Mouse (Mus musculus): ENCODE data around the gene Snai3. TPM values are rescaled to one million over a fixed set of nuclear protein-coding genes. Genes with fewer than 3 reads are reported as not detected.

Snai3 gene
- not detected in 2 replicates for polyA plus RNA-seq (2014; fragmentation: Nextera tagmentation; extraction: Ambion mirVana)

DNA sequence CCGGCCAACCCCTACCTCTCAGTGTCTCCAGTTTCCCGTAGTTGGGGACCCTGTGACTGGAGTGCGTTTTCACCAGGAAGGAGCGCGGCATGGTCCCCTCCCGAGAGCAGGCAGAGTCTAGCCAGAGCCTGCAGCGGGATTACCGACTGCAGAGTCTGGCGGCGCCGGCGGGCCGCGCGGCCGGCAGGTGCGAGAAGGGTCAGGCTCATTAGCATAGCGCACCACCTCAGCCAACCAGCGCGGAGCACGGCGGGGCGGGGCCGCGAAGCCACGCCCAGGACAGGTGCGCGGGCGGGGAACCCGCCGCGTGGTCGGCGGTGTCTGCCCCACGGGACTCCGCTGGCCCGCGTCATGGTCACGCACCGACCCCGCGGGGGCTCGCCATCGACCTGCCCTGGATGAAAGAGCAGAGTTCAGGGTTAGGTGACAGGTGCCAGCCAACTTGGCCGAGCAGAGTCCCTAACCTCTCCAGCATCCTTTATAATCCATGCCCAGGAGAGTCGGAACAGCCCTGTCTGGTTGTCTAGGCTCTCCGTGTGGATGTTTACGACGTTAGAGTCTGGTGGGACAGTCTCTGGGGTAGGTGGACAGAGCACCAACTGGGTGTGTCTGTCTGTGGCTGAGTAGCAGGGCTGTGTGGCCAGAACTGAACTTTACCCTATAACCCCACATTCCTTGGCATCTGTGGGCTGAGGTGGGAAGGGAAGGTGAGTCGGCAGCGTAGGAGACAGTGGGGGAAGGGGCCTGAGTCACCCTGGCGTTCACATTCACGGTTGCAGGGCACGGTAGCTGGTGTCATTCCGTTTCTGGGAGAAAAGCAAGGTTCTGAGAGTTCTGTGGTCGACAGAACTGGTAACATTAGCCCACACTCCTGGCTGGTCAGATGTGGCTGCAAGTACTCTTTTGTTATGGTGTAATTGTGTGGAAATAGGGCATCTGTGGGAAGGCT, at the start of gene Snai3:
TSS of gene Snai3 (minus strand) at position 210 of the 949 bp plus-strand sequence.
- Histone ChIP-seq H3K27ac (ENCODE audit: low read depth, low read length) (no peak within 1 kb of the TSS), H3K9me3 (ENCODE audit: control insufficient read depth, low read length) (no peaks in the 10 kb centered on the region), H3K4me3 (ENCODE audit: low read depth, low read length) (peak within 1 kb of the TSS; percentile 33), H3K36me3 (ENCODE audit: control insufficient read depth, insufficient read depth, low read length) (no peaks in the 10 kb centered on the region), H3K4me2 (ENCODE audit: low read depth, low read length) (peak within 1 kb of the TSS; percentile 58), H3K27me3 (ENCODE audit: control insufficient read depth, insufficient read depth, low read length) (peaks cover 20% of the 10 kb centered on the region), H3K4me1 (ENCODE audit: control insufficient read depth, insufficient read depth, low read length) (peaks cover 9% of the 10 kb centered on the region), H3K9ac (replicated peaks; ENCODE audit: low read depth, low read length) (no peak within 1 kb of the TSS)
- WGBS, result 2% methylated on average over 53 of the region's 56 CpGs
- ATAC-seq (ENCODE audit: low read depth), result 0 out of 2 replicates have a peak, but pooled peaks have one; percentile 31

- no peak overlapping the region for H3K4me2 ChIP-seq (ENCODE audit: low read depth, low read length)
- no peaks in the 10 kb centered on the region for H3K4me1 ChIP-seq (ENCODE audit: control insufficient read depth, insufficient read depth, low read length)
- no peak overlapping the region for H3K9ac ChIP-seq (replicated peaks; ENCODE audit: low read depth, low read length)
- no peaks in the 10 kb centered on the region for H3K27me3 ChIP-seq (ENCODE audit: control insufficient read depth, insufficient read depth, low read length)
- ATAC-seq (ENCODE audit: low read depth), result peak; percentile 51; the same call in 1 of the 2 replicates
- no peaks in the 10 kb centered on the region; the same call in 1 of the 2 replicates for H3K36me3 ChIP-seq (ENCODE audit: control insufficient read depth, insufficient read depth, low read length)
- no peaks in the 10 kb centered on the region for H3K9me3 ChIP-seq (ENCODE audit: control insufficient read depth, low read length)
- no peak overlapping the region for H3K4me3 ChIP-seq (ENCODE audit: low read depth, low read length)
- WGBS, result 36% methylated on average over 10 of the region's 10 CpGs
- H3K27ac ChIP-seq (ENCODE audit: low read depth, low read length), result no peak overlapping the region
Measured at GRCm38 (mm10) chr8:122500856-122501255, 40.3 kb upstream of the Snai3 start.

DNA sequence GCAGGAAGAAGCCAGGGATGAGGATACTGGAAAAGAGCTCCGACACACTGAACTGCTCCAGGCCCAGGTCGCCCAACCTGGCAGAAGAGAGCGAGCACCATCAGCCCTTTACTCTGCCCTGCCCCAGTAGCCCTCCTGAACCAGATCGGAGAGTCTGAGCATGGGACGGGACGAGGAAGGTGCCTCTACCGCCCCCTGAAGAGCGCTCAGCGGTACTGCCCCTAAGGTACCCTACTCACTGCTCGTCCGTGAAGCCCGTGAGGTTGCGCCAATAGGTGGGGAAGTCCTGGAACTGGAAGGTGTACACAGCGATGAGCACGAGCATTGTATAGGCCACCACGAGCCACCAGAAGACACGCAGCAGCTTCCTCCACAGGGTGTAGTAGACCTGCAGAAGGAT, 37.4 kb upstream of the Snai3 start:
- no peaks in the 10 kb centered on the region for H3K27me3 ChIP-seq (ENCODE audit: control insufficient read depth, insufficient read depth, low read length)
- H3K27ac ChIP-seq (ENCODE audit: low read depth, low read length), result no peak overlapping the region
- H3K4me1 ChIP-seq (ENCODE audit: control insufficient read depth, insufficient read depth, low read length), result no peaks in the 10 kb centered on the region
- H3K9ac ChIP-seq (replicated peaks; ENCODE audit: low read depth, low read length), result no peak overlapping the region
- no peak overlapping the region for H3K4me2 ChIP-seq (ENCODE audit: low read depth, low read length)
- H3K36me3 ChIP-seq (ENCODE audit: control insufficient read depth, insufficient read depth, low read length), result no peaks in the 10 kb centered on the region; the same call in 1 of the 2 replicates
- no peak for ATAC-seq (ENCODE audit: low read depth)
- H3K4me3 ChIP-seq (ENCODE audit: low read depth, low read length), result no peak overlapping the region
- 74% methylated on average over 17 of the region's 17 CpGs for WGBS
- H3K9me3 ChIP-seq (ENCODE audit: control insufficient read depth, low read length), result no peaks in the 10 kb centered on the region

GRCm38 (mm10) chr8:122497016-122497734, 36.6 kb upstream of the Snai3 start:
- H3K36me3 ChIP-seq (ENCODE audit: control insufficient read depth, insufficient read depth, low read length), result no peaks in the 10 kb centered on the region; the same call in 1 of the 2 replicates
- H3K27ac ChIP-seq (ENCODE audit: low read depth, low read length), result no peak overlapping the region
- H3K4me3 ChIP-seq (ENCODE audit: low read depth, low read length), result no peak overlapping the region
- no peak overlapping the region for H3K9ac ChIP-seq (replicated peaks; ENCODE audit: low read depth, low read length)
- WGBS, result 86% methylated on average over 12 of the region's 12 CpGs
- H3K9me3 ChIP-seq (ENCODE audit: control insufficient read depth, low read length), result no peaks in the 10 kb centered on the region
- H3K27me3 ChIP-seq (ENCODE audit: control insufficient read depth, insufficient read depth, low read length), result no peaks in the 10 kb centered on the region
- no peak for ATAC-seq (ENCODE audit: low read depth)
- no peaks in the 10 kb centered on the region for H3K4me1 ChIP-seq (ENCODE audit: control insufficient read depth, insufficient read depth, low read length)
- H3K4me2 ChIP-seq (ENCODE audit: low read depth, low read length), result no peak overlapping the region

DNA sequence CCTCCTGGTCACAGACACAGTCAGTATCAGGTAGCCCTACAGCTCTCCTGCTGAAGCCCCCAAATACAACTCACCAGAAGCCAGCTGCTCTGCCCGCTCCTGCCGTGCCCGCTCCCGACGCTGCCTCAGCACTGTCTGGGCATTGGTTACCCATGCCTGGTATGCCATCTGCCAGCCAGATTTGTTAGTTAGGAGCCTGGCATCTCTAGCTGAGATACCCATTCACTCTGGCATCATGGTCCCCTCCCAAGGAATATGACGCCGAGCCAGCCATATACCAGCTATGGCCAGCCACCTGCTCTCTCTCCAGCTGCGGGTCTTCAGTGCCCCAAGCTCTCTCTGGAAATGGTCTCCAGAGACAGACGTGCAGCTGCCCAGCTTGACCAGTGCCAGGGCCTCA, 27.9 kb upstream of the Snai3 start:
- no peaks in the 10 kb centered on the region for H3K27me3 ChIP-seq (ENCODE audit: control insufficient read depth, insufficient read depth, low read length)
- H3K36me3 ChIP-seq (ENCODE audit: control insufficient read depth, insufficient read depth, low read length), result peaks cover 7% of the 10 kb centered on the region; the same call in 1 of the 2 replicates
- no peak overlapping the region for H3K4me2 ChIP-seq (ENCODE audit: low read depth, low read length)
- no peaks in the 10 kb centered on the region for H3K4me1 ChIP-seq (ENCODE audit: control insufficient read depth, insufficient read depth, low read length)
- WGBS, result 93% methylated on average over 9 of the region's 9 CpGs
- no peak overlapping the region for H3K9ac ChIP-seq (replicated peaks; ENCODE audit: low read depth, low read length)
- H3K27ac ChIP-seq (ENCODE audit: low read depth, low read length), result no peak overlapping the region
- H3K4me3 ChIP-seq (ENCODE audit: low read depth, low read length), result no peak overlapping the region
- H3K9me3 ChIP-seq (ENCODE audit: control insufficient read depth, low read length), result no peaks in the 10 kb centered on the region
- no peak for ATAC-seq (ENCODE audit: low read depth)

DNA sequence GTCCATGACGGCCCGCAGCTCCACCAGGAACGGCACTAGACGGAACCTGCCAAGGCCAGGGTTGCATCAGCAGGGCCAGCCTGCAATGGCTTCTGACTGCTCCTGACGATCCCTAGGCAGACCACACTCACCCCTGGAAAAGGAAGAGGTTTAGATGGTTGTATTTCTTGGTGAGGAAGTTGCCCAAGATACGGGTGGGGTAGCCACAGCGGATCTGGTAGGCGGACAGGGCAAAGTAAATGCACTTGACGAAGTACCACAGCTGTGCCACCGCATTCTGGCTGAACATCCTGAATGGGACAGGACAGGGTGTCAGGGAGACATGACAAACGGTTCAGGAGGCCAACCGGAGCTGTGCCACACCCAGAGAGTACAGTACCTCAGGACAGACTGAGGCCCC, 24.3 kb upstream of the Snai3 start:
- no peak overlapping the region for H3K4me2 ChIP-seq (ENCODE audit: low read depth, low read length)
- no peak overlapping the region for H3K4me3 ChIP-seq (ENCODE audit: low read depth, low read length)
- no peaks in the 10 kb centered on the region for H3K4me1 ChIP-seq (ENCODE audit: control insufficient read depth, insufficient read depth, low read length)
- no peak overlapping the region for H3K9ac ChIP-seq (replicated peaks; ENCODE audit: low read depth, low read length)
- peaks cover 28% of the 10 kb centered on the region for H3K36me3 ChIP-seq (ENCODE audit: control insufficient read depth, insufficient read depth, low read length)
- H3K9me3 ChIP-seq (ENCODE audit: control insufficient read depth, low read length), result no peaks in the 10 kb centered on the region
- WGBS, result 94% methylated on average over 12 of the region's 12 CpGs
- H3K27ac ChIP-seq (ENCODE audit: low read depth, low read length), result no peak overlapping the region
- no peak for ATAC-seq (ENCODE audit: low read depth)
- no peaks in the 10 kb centered on the region for H3K27me3 ChIP-seq (ENCODE audit: control insufficient read depth, insufficient read depth, low read length)

GRCm38 (mm10) chr8:122483877-122484276, 23.3 kb upstream of the Snai3 start:
- no peaks in the 10 kb centered on the region for H3K9me3 ChIP-seq (ENCODE audit: control insufficient read depth, low read length)
- 95% methylated on average over 7 of the region's 7 CpGs for WGBS
- H3K27ac ChIP-seq (ENCODE audit: low read depth, low read length), result no peak overlapping the region
- H3K4me3 ChIP-seq (ENCODE audit: low read depth, low read length), result no peak overlapping the region
- H3K9ac ChIP-seq (replicated peaks; ENCODE audit: low read depth, low read length), result no peak overlapping the region
- H3K4me1 ChIP-seq (ENCODE audit: control insufficient read depth, insufficient read depth, low read length), result no peaks in the 10 kb centered on the region
- H3K27me3 ChIP-seq (ENCODE audit: control insufficient read depth, insufficient read depth, low read length), result no peaks in the 10 kb centered on the region
- ATAC-seq (ENCODE audit: low read depth), result no peak
- peaks cover 34% of the 10 kb centered on the region for H3K36me3 ChIP-seq (ENCODE audit: control insufficient read depth, insufficient read depth, low read length)
- H3K4me2 ChIP-seq (ENCODE audit: low read depth, low read length), result no peak overlapping the region

DNA sequence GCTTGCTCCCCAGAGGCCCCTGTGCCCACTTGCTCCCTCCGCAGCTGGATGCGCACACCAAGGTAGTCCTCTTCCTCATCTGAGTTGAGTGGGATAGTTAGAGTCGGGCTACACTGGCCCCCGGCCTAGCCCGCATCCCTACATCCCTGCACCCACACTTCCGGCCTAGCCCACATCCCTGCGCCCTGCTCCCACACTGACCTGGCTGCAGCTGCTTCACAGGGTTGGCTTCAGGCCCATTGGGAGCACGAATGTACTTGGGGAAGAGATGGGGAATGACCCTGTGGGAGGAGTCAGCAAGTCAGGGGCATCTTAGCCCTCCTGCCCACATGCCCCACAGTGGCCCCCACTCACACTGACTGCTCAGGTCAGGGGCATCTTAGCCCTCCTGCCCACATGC, 21.9 kb upstream of the Snai3 start:
- ATAC-seq (ENCODE audit: low read depth), result no peak
- H3K27ac ChIP-seq (ENCODE audit: low read depth, low read length), result no peak overlapping the region
- H3K4me2 ChIP-seq (ENCODE audit: low read depth, low read length), result no peak overlapping the region
- H3K27me3 ChIP-seq (ENCODE audit: control insufficient read depth, insufficient read depth, low read length), result no peaks in the 10 kb centered on the region
- no peak overlapping the region for H3K4me3 ChIP-seq (ENCODE audit: low read depth, low read length)
- H3K9me3 ChIP-seq (ENCODE audit: control insufficient read depth, low read length), result no peaks in the 10 kb centered on the region
- H3K36me3 ChIP-seq (ENCODE audit: control insufficient read depth, insufficient read depth, low read length), result peaks cover 37% of the 10 kb centered on the region
- H3K4me1 ChIP-seq (ENCODE audit: control insufficient read depth, insufficient read depth, low read length), result no peaks in the 10 kb centered on the region
- H3K9ac ChIP-seq (replicated peaks; ENCODE audit: low read depth, low read length), result no peak overlapping the region
- 98% methylated on average over 8 of the region's 8 CpGs for WGBS

Measured in neural tube, embryonic 14.5 days (tissue).